Mouse (Mus musculus) thymus, adult 2 months (tissue): ENCODE measurements at regions not wholly inside any gene's neighbourhood (a gene's known extent, or its start where the extent isn't known, plus 50 kb on each side); places are given as distances from the start of the nearest gene placed in this dataset.

Source experiments
- CTCF ChIP-seq: fragments of 200-500 bp; IDR thresholded peaks from 2 replicates; pipeline ENCODE4 v1.5.1; 2012; ENCODE audit warnings: mild to moderate bottlenecking, control low read depth, low read length, moderate library complexity, borderline replicate concordance; ENCODE audit not compliant: control insufficient read depth, poor library complexity, insufficient read depth; ENCODE audit errors: extremely low read depth
- POLR2A ChIP-seq: fragments of 200-500 bp; IDR thresholded peaks from 2 replicates; pipeline ENCODE4 v1.6.1; 2012; ENCODE audit warnings: mild to moderate bottlenecking, low read length, control low read depth, moderate library complexity; ENCODE audit not compliant: control insufficient read depth, poor library complexity, insufficient read depth; ENCODE audit errors: extremely low read depth

DNA sequence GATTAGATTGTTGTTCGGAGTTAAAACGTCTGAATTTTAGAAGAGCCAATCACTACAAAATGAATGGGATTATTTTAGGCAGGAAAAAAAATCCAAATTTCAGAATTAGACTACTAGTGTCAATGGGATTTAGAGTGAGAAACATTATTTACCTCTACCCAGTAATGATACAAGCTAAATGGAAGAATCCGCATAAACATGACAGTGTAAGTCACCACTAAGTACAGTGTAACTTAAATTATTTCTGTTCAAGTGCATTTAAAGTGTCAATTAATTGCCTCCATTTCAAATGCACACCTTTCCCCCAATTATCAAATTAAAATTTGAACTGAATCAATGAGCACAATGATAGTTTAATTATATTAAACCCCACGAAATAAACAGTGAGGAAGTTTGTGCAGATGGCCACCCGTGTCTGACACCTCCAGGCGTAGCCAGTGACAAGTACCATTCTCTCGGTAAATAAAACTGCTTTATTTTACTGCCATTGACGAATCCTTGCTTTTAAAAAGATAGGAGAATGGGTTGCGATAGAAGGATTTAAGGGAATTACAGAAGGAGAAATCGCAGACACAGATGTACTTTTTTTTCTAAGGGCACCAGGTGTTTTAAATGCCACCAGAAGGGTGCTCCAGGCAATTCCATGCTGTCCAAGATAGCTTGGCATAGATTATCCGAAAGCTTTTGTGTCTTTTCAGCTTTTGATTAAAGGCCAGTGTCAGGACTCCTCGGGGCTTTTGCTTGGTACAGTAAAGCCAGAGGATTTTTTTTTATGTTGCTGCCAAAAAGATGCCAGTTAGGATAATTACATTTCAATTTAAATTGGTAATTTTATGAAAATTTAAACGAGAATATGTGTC is 249.5 kb upstream of the Gm11146 start:
- no peak for TF ChIP-seq POLR2A
- TF ChIP-seq CTCF = no peak
